Mouse (Mus musculus) liver, embryonic 12.5 days (tissue): ENCODE results near the gene Olfr555. TPM values are rescaled to one million over a fixed set of nuclear protein-coding genes. Genes with fewer than 3 reads are reported as not detected.

Experiments
- ATAC-seq: fragments of 200-750 bp; cut with Nextera tagmentation; 2 replicates; pipeline ENCODE4 v1.8.0; 2017; ENCODE audit warnings: moderate number of reproducible peaks, mild to moderate bottlenecking, moderate library complexity
- H3K27ac ChIP-seq: fragments of 300-500 bp; sonication (generic); 2 replicates; pipeline ENCODE4 v1.5.1; 2016; ENCODE audit warnings: mild to moderate bottlenecking
- H3K27me3 ChIP-seq: fragments of 300-500 bp; sonication (generic); replicated peaks from 2 replicates; pipeline ENCODE4 v1.6.1; 2016; ENCODE audit warnings: mild to moderate bottlenecking, moderate library complexity
- H3K36me3 ChIP-seq: fragments of 300-500 bp; sonication (generic); 2 replicates; pipeline ENCODE4 v1.6.1; 2016; ENCODE audit warnings: mild to moderate bottlenecking, moderate library complexity
- H3K4me1 ChIP-seq: fragments of 300-500 bp; sonication (generic); 2 replicates; pipeline ENCODE4 v1.6.1; 2016
- H3K4me2 ChIP-seq: fragments of 300-500 bp; sonication (generic); 2 replicates; pipeline ENCODE4 v1.6.1; 2016; ENCODE audit warnings: mild to moderate bottlenecking, moderate library complexity
- H3K4me3 ChIP-seq: fragments of 300-500 bp; sonication (generic); 2 replicates; pipeline ENCODE4 v1.5.1; 2016; ENCODE audit warnings: mild to moderate bottlenecking, moderate library complexity
- H3K9ac ChIP-seq: fragments of 300-500 bp; sonication (generic); 2 replicates; pipeline ENCODE4 v1.6.1; 2016; ENCODE audit warnings: mild to moderate bottlenecking, moderate library complexity
- H3K9me3 ChIP-seq: fragments of 300-500 bp; sonication (generic); replicated peaks from 2 replicates; pipeline ENCODE4 v1.6.1; 2016; ENCODE audit warnings: mild to moderate bottlenecking, moderate library complexity
- WGBS: fragments of 180-500 bp; shearing (Covaris S2); methylation state at CpG from one replicate; pipeline ENCODE4 v1.1.7; 2016; ENCODE audit not compliant: insufficient replicate concordance; 5-methylcytosine and 5-hydroxymethylcytosine counted together
- polyA plus RNA-seq: library from polyadenylated mRNA; unstranded; fragments of >200 nt; fragmentation: Nextera tagmentation; extraction: Ambion mirVana; gene quantifications from 2 replicates; pipeline ENCODE4 v1.2.1, GENCODE M21; 2016

Olfr555 gene
- polyA plus RNA-seq, 1 experiment from 2014 or later = not detected

DNA sequence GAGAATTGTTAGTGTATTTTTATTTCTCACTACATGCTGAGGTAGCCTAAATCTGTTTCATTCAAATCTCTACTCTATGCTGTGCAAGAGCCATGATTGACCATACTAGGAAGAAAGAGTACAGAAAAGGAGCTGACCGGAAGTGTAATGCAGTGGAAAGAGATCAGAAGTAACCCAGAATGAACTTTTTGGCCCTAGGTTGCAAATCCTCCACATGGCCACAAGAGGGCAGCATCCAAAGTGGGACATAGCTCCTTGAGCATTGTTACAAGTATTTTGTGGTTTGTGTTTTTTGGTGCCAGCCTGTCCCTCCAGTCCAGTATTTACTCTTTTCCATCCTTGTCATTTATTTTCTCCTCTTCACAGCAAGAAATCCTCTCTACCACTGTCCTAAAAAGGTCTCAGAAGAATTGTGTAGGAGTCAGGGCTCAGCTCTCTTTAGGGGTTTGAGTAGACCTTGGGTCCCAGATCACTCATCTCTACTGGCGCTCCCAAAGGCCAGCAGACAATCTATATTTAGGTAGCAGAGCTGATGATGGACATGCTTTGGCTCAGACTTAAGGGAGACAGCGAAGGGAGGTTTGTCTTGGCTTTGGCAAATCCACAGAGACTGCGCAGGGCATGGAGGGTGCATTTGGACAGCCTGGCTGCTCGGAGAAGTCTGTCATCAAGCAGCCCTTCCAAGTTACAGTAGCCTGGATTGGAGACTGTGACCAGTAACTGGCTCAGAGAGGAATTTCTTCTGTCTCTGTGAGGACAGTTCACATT is 36.9 kb downstream of the Olfr555 start, which contains the start of gene Olfr557:
Gene Olfr557, plus strand, starts transcription at position 553 of the 768 bp plus-strand sequence.
- WGBS = 67% methylated on average over 5 of the region's 5 CpGs

DNA sequence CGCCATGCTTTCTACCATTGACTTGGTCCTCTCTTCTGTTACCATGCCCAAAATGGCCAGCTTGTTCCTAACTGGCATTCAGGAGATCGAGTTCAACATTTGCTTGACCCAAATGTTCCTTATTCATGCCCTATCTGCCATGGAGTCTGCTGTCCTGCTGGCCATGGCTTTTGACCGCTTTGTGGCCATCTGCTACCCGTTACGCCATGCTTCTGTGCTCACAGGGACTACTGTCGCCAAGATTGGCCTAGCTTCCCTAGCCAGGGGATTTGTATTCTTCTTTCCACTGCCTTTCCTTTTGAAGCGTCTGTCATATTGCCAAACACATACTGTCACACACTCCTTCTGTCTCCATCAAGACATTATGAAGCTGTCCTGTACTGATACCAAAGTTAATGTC is 39.8 kb downstream of the Olfr555 start:
- Histone ChIP-seq H3K4me1 (no peaks in the 10 kb centered on the region), H3K27me3 (no peaks in the 10 kb centered on the region), H3K36me3 (no peaks in the 10 kb centered on the region), H3K4me2 (no peak overlapping the region), H3K9me3 (no peaks in the 10 kb centered on the region), H3K4me3 (no peak overlapping the region), H3K9ac (no peak overlapping the region), H3K27ac (no peak overlapping the region)
- no peak for ATAC-seq
- WGBS = 70% methylated on average over 7 of the region's 7 CpGs

More for the DNA sequence above, 36.9 kb downstream of the Olfr555 start, which contains the start of gene Olfr557:
- Histone ChIP-seq H3K36me3 (no peaks in the 10 kb centered on the region), H3K27me3 (no peaks in the 10 kb centered on the region), H3K9ac (no peak within 1 kb of the TSS), H3K4me2 (no peak within 1 kb of the TSS), H3K4me3 (no peak within 1 kb of the TSS), H3K4me1 (no peaks in the 10 kb centered on the region), H3K9me3 (no peaks in the 10 kb centered on the region), H3K27ac (no peak within 1 kb of the TSS)
- no peak for ATAC-seq

DNA sequence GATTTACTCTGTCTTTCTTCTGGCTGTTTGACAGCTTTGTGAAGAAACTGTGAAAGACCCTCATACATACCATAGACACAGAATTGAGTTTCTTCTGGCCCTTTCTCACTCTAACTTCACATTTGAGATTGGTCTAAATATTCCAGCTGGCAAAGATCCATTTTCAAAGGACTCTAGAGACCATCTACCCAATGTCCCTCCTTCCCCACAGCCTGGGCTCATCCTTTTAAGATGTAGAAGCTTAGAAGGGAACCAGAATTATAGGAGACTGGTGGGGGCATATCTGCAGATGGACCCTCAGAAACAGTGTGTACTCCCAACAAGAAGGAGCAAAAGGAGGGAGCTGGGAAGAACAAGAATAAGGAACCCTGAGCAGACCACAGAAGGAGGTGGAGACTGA is 43.3 kb downstream of the Olfr555 start, which contains the start of gene Olfr558:
Gene Olfr558, plus strand, starts transcription at position 301 of the 400 bp plus-strand sequence.
- Histone ChIP-seq H3K4me2 (no peak within 1 kb of the TSS), H3K9ac (no peak within 1 kb of the TSS), H3K27me3 (no peaks in the 10 kb centered on the region), H3K27ac (no peak within 1 kb of the TSS), H3K9me3 (no peaks in the 10 kb centered on the region), H3K36me3 (no peaks in the 10 kb centered on the region), H3K4me3 (no peak within 1 kb of the TSS), H3K4me1 (no peaks in the 10 kb centered on the region)
- ATAC-seq = no peak

Other genes starting within 250 kb of the Olfr555 start
- 254 and 266 TPM in 2 replicates for gene Rrm1, start 217.1 kb upstream of the Olfr555 start, polyA plus RNA-seq
- gene Olfr543, start 177.1 kb upstream of the Olfr555 start, polyA plus RNA-seq = 0.33 and 0.41 TPM in 2 replicates
- gene Olfr544, start 170.5 kb upstream of the Olfr555 start, polyA plus RNA-seq = 0.04 and 0.19 TPM in 2 replicates
- gene Olfr545, start 159.2 kb upstream of the Olfr555 start, polyA plus RNA-seq = not detected in 2 replicates
- not detected in 2 replicates for gene Olfr547, start 124.1 kb upstream of the Olfr555 start, polyA plus RNA-seq
- gene Olfr548-ps1, start 117.9 kb upstream of the Olfr555 start, polyA plus RNA-seq = not detected in 2 replicates
- not detected in 2 replicates for gene Olfr549, start 109.0 kb upstream of the Olfr555 start, polyA plus RNA-seq
- 0.49 and 0.62 TPM in 2 replicates for gene Trim21, start 93.3 kb upstream of the Olfr555 start, polyA plus RNA-seq
- not detected in 2 replicates for gene Olfr550, start 87.4 kb upstream of the Olfr555 start, polyA plus RNA-seq
- not detected in 2 replicates for gene Olfr551, start 66.9 kb upstream of the Olfr555 start, polyA plus RNA-seq
- not detected in 2 replicates for gene Olfr552, start 61.1 kb upstream of the Olfr555 start, polyA plus RNA-seq
- not detected in 2 replicates for gene Olfr553, start 40.6 kb upstream of the Olfr555 start, polyA plus RNA-seq
- gene Olfr554, start 20.4 kb upstream of the Olfr555 start, polyA plus RNA-seq = not detected in 2 replicates
- gene Olfr556, start 6.1 kb downstream of the Olfr555 start, polyA plus RNA-seq = not detected in 2 replicates
- gene Trim68, start 28.5 kb downstream of the Olfr555 start, polyA plus RNA-seq = 2.2 and 2.7 TPM in 2 replicates
- not detected in 2 replicates for gene Olfr557, start 37.1 kb downstream of the Olfr555 start, polyA plus RNA-seq
- not detected in 2 replicates for gene Olfr558, start 43.4 kb downstream of the Olfr555 start, polyA plus RNA-seq
- not detected in 2 replicates for gene Olfr33, start 60.2 kb downstream of the Olfr555 start, polyA plus RNA-seq
- not detected in 2 replicates for gene Olfr559, start 68.7 kb downstream of the Olfr555 start, polyA plus RNA-seq
- gene Olfr560, start 100.5 kb downstream of the Olfr555 start, polyA plus RNA-seq = not detected in 2 replicates
- not detected in 2 replicates for gene Olfr78, start 100.6 kb downstream of the Olfr555 start, polyA plus RNA-seq
- not detected in 2 replicates for gene Olfr561, start 112.4 kb downstream of the Olfr555 start, polyA plus RNA-seq
- not detected in 2 replicates for gene Olfr564, start 144.7 kb downstream of the Olfr555 start, polyA plus RNA-seq
- not detected in 2 replicates for gene Olfr566, start 199.9 kb downstream of the Olfr555 start, polyA plus RNA-seq
- gene Olfr568, start 218.3 kb downstream of the Olfr555 start, polyA plus RNA-seq = not detected in 2 replicates
- not detected in 2 replicates for gene Olfr569, start 232.1 kb downstream of the Olfr555 start, polyA plus RNA-seq
- gene Olfr570, start 235.8 kb downstream of the Olfr555 start, polyA plus RNA-seq = not detected in 2 replicates